Mouse (Mus musculus) ES-E14 (cell line): ENCODE results near the gene Trmt10b.

Experiments used
- CHD2 ChIP-seq: IDR thresholded peaks from 2 replicates; pipeline ENCODE4 v1.6.1; 2014; ENCODE audit warnings: mild to moderate bottlenecking, low read depth, low read length, inconsistent platforms
- HCFC1 ChIP-seq: IDR thresholded peaks from 2 replicates; pipeline ENCODE4 v1.6.1; 2012; ENCODE audit warnings: low read length, inconsistent platforms, borderline replicate concordance; ENCODE audit not compliant: insufficient read depth
- ZNF384 ChIP-seq: IDR thresholded peaks from 2 replicates; pipeline ENCODE4 v1.6.1; 2012; ENCODE audit warnings: low read depth, low read length, inconsistent platforms

DNA sequence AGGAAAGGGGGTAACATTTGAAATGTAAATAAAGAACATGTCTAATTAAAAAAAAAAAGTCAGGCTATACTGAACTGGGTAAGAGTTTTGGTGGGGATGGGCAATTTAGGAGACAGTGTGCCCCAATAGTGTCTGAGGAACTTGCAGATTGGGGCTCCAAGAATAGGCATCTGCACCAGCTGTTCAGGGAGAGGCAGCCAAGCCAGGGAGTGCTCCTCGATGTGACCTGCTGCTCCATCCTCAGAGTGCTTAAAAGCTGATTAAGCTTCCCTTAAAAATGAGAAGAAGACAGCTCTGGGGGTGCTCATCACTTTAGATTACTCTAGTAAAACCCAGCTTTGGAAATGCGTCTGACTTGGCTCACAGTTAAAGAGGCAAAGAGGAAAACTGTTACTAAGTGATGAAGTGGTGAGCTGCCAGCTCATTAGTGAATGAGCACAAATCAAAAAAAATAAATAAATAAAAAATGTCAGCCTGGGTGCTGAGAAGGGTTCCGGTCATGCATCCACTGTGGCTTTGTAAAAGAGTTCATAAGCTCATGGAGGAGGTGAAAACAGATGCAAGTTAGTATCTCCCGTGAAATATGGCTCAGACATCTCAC, 37.6 kb upstream of the Trmt10b start:
- TF ChIP-seq CHD2 (no peak), ZNF384 (no peak), HCFC1 (no peak)
